Mouse (Mus musculus): Measurements from ENCODE around the gene Cd200r2. TPM values are rescaled to one million over a fixed set of nuclear protein-coding genes. Genes with fewer than 3 reads are reported as not detected.

Gene Cd200r2
- polyA plus RNA-seq, 1 experiment, result not detected

GRCm38 (mm10) chr16:44877595-44877994 lies 10.7 kb downstream of the Cd200r2 start:
- no peak for TF ChIP-seq CTCF (IDR thresholded peaks at IDR 0.05; ENCODE audit: borderline replicate concordance, control insufficient read depth, extremely low read depth, insufficient read depth, low read length, poor library complexity)
- no peak for TF ChIP-seq POLR2A (IDR thresholded peaks at IDR 0.05; ENCODE audit: control insufficient read depth, extremely low read depth, insufficient read depth, low read length, poor library complexity)
- no peak for DNase-seq
- H3K27ac ChIP-seq (ENCODE audit: control insufficient read depth, insufficient read depth, low read length), result no peak overlapping the region
- no peak overlapping the region for H3K4me3 ChIP-seq (ENCODE audit: control insufficient read depth, insufficient read depth, low read length)
- 96% methylated on average over 6 of the region's 6 CpGs for WGBS
- no peaks in the 10 kb centered on the region for H3K27me3 ChIP-seq (ENCODE audit: control insufficient read depth, insufficient read depth, low read length)
- no peaks in the 10 kb centered on the region for H3K36me3 ChIP-seq (ENCODE audit: control insufficient read depth, insufficient read depth, low read length)
- H3K4me1 ChIP-seq (replicated peaks; ENCODE audit: control insufficient read depth, insufficient read depth, low read length), result no peaks in the 10 kb centered on the region

- no peak overlapping the region for H3K27ac ChIP-seq (ENCODE audit: control insufficient read depth, insufficient read depth, low read length)
- TF ChIP-seq POLR2A (IDR thresholded peaks at IDR 0.05; ENCODE audit: control insufficient read depth, extremely low read depth, insufficient read depth, low read length, poor library complexity) (no peak), CTCF (IDR thresholded peaks at IDR 0.05; ENCODE audit: borderline replicate concordance, control insufficient read depth, extremely low read depth, insufficient read depth, low read length, poor library complexity) (no peak)
- no peaks in the 10 kb centered on the region for H3K27me3 ChIP-seq (ENCODE audit: control insufficient read depth, insufficient read depth, low read length)
- H3K36me3 ChIP-seq (ENCODE audit: control insufficient read depth, insufficient read depth, low read length), result no peaks in the 10 kb centered on the region
- no peaks in the 10 kb centered on the region for H3K4me1 ChIP-seq (replicated peaks; ENCODE audit: control insufficient read depth, insufficient read depth, low read length)
- no peak for DNase-seq
- 38% methylated on average over 1 of the region's 1 CpGs for WGBS
- no peak overlapping the region for H3K4me3 ChIP-seq (ENCODE audit: control insufficient read depth, insufficient read depth, low read length)
These were observed 23.9 kb downstream of the Cd200r2 start for GRCm38 (mm10) chr16:44890814-44891213.

GRCm38 (mm10) chr16:44932016-44932415 lies 65.1 kb downstream of the Cd200r2 start:
- TF ChIP-seq POLR2A (IDR thresholded peaks at IDR 0.05; ENCODE audit: control insufficient read depth, extremely low read depth, insufficient read depth, low read length, poor library complexity) (no peak), CTCF (IDR thresholded peaks at IDR 0.05; ENCODE audit: borderline replicate concordance, control insufficient read depth, extremely low read depth, insufficient read depth, low read length, poor library complexity) (no peak)
- Histone ChIP-seq H3K36me3 (ENCODE audit: control insufficient read depth, insufficient read depth, low read length) (no peaks in the 10 kb centered on the region), H3K4me1 (replicated peaks; ENCODE audit: control insufficient read depth, insufficient read depth, low read length) (no peaks in the 10 kb centered on the region), H3K4me3 (ENCODE audit: control insufficient read depth, insufficient read depth, low read length) (no peak overlapping the region), H3K27me3 (ENCODE audit: control insufficient read depth, insufficient read depth, low read length) (no peaks in the 10 kb centered on the region), H3K27ac (ENCODE audit: control insufficient read depth, insufficient read depth, low read length) (no peak overlapping the region)
- 93% methylated on average over 1 of the region's 1 CpGs for WGBS
- DNase-seq, result no peak

- Histone ChIP-seq H3K27me3 (ENCODE audit: control insufficient read depth, insufficient read depth, low read length) (no peaks in the 10 kb centered on the region), H3K4me3 (ENCODE audit: control insufficient read depth, insufficient read depth, low read length) (no peak within 1 kb of the TSS), H3K4me1 (replicated peaks; ENCODE audit: control insufficient read depth, insufficient read depth, low read length) (no peaks in the 10 kb centered on the region), H3K36me3 (ENCODE audit: control insufficient read depth, insufficient read depth, low read length) (no peaks in the 10 kb centered on the region), H3K27ac (ENCODE audit: control insufficient read depth, insufficient read depth, low read length) (no peak within 1 kb of the TSS)
- DNase-seq, result no peak
- TF ChIP-seq CTCF (IDR thresholded peaks at IDR 0.05; ENCODE audit: borderline replicate concordance, control insufficient read depth, extremely low read depth, insufficient read depth, low read length, poor library complexity) (no peak), POLR2A (IDR thresholded peaks at IDR 0.05; ENCODE audit: control insufficient read depth, extremely low read depth, insufficient read depth, low read length, poor library complexity) (no peak)
- WGBS, result 40% methylated on average over 3 of the region's 3 CpGs
These were observed 76.6 kb downstream of the Cd200r2 start, which contains the start of gene Cd200r3 for GRCm38 (mm10) chr16:44943468-44943867. TSS of gene Cd200r3 (plus strand) at chr16:44943678.

GRCm38 (mm10) chr16:44951360-44952114 lies 84.6 kb downstream of the Cd200r2 start:
- no peaks in the 10 kb centered on the region for H3K27me3 ChIP-seq (ENCODE audit: control insufficient read depth, insufficient read depth, low read length)
- DNase-seq, result no peak

GRCm38 (mm10) chr16:44962296-44962695 lies 95.4 kb downstream of the Cd200r2 start:
- peaks cover 13% of the 10 kb centered on the region for H3K4me1 ChIP-seq (replicated peaks; ENCODE audit: control insufficient read depth, insufficient read depth, low read length)
- H3K27ac ChIP-seq (ENCODE audit: control insufficient read depth, insufficient read depth, low read length), result no peak overlapping the region
- TF ChIP-seq CTCF (IDR thresholded peaks at IDR 0.05; ENCODE audit: borderline replicate concordance, control insufficient read depth, extremely low read depth, insufficient read depth, low read length, poor library complexity) (no peak), POLR2A (IDR thresholded peaks at IDR 0.05; ENCODE audit: control insufficient read depth, extremely low read depth, insufficient read depth, low read length, poor library complexity) (no peak)
- H3K4me3 ChIP-seq (ENCODE audit: control insufficient read depth, insufficient read depth, low read length), result no peak overlapping the region
- H3K36me3 ChIP-seq (ENCODE audit: control insufficient read depth, insufficient read depth, low read length), result no peaks in the 10 kb centered on the region
- no peak for DNase-seq
- no peaks in the 10 kb centered on the region for H3K27me3 ChIP-seq (ENCODE audit: control insufficient read depth, insufficient read depth, low read length)
- WGBS, result 53% methylated on average over 2 of the region's 2 CpGs

More at GRCm38 (mm10) chr16:44951360-44952114, 84.6 kb downstream of the Cd200r2 start:
- Histone ChIP-seq H3K27ac (ENCODE audit: control insufficient read depth, insufficient read depth, low read length) (no peak overlapping the region), H3K4me3 (ENCODE audit: control insufficient read depth, insufficient read depth, low read length) (no peak overlapping the region), H3K36me3 (ENCODE audit: control insufficient read depth, insufficient read depth, low read length) (no peaks in the 10 kb centered on the region), H3K4me1 (replicated peaks; ENCODE audit: control insufficient read depth, insufficient read depth, low read length) (no peaks in the 10 kb centered on the region)
- WGBS, result 89% methylated on average over 4 of the region's 4 CpGs
- TF ChIP-seq CTCF (IDR thresholded peaks at IDR 0.05; ENCODE audit: borderline replicate concordance, control insufficient read depth, extremely low read depth, insufficient read depth, low read length, poor library complexity), result no peak
- no peak for TF ChIP-seq POLR2A (IDR thresholded peaks at IDR 0.05; ENCODE audit: control insufficient read depth, extremely low read depth, insufficient read depth, low read length, poor library complexity)

All from thymus, adult 2 months (tissue).